9 mouse cellular contexts compared by ENCODE assay signal in the genomic region with DNA sequence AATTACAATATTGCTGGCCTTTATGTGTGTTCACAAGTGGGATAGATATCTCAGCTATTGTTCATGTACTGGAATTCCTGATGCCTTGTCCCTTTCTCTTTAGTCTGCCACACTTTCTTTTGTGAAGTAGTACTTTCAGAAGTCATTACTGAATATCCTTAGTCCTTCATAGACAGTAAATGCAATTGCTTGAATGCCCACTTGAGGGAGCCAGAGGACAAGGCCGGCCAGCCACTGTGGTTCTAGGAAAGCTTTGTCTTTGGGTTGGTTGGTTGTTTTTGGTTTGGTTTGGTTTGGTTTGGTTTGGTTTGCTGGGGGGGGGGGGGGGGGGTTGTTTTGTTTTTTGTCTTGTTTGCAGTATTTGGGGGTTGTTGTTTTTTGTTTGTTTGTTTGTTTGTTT. TPM values are rescaled to one million over a fixed set of nuclear protein-coding genes. Genes with fewer than 3 reads are reported as not detected.
A peak's percentile ranks its signal among the peaks of the same experiment; 100 is the strongest.
DNase-seq lines count a peak whose midpoint lies in the region; ATAC-seq lines count a peak whose summit lies in the region.
"Had no signal": no experiment of that assay in that cellular context is flagged by ENCODE, and none has a peak within 500 bp of the region (broad histone marks: within the 10 kb centered on the region; RNA-seq: fewer than 3 reads in every experiment).

No protein-coding gene starts in this region.

- peak; percentile 93 for DNase-seq in heart, adult 11 months
- DNase-seq in heart, postnatal 25 days (ENCODE audit: low spot score): no peak
- peak; percentile 16 for DNase-seq in brain, embryonic 18.5 days (ENCODE audit: low read depth, low spot score)
- peak; percentile 79 to 80 for DNase-seq in left cerebral cortex, postnatal 10 days (ENCODE audit: extremely low spot score in 1 of 2, low spot score in 2 of 2)
- peak; percentile 68 for DNase-seq in spleen, adult 12 weeks (ENCODE audit: low spot score)

- ATAC-seq in forebrain, embryonic 12.5 days (ENCODE audit: low FRiP score): 0 out of 2 replicates have a peak, but pooled peaks have one; percentile 55
- ATAC-seq in hindbrain, embryonic 12.5 days (ENCODE audit: low FRiP score): peak; percentile 54; the same call in 1 of the 2 replicates
- 0 out of 2 replicates have a peak, but pooled peaks have one; percentile 53 for ATAC-seq in midbrain, embryonic 13.5 days

- H3K4me1 ChIP-seq in forebrain, embryonic 12.5 days: 0 out of 2 replicates have a peak, but pooled peaks cover under 1% of the 10 kb centered on the region
- no peaks in the 10 kb centered on the region for H3K4me1 ChIP-seq in hindbrain, embryonic 12.5 days
- H3K4me1 ChIP-seq in midbrain, embryonic 13.5 days (replicated peaks): 0 out of 2 replicates have a peak, but pooled peaks cover 2% of the 10 kb centered on the region
- H3K4me1 ChIP-seq: lung, embryonic 15.5 days had no signal

- H3K36me3 ChIP-seq in forebrain, embryonic 12.5 days (replicated peaks): no peaks in the 10 kb centered on the region
- no peaks in the 10 kb centered on the region for H3K36me3 ChIP-seq in hindbrain, embryonic 12.5 days
- H3K36me3 ChIP-seq in midbrain, embryonic 13.5 days: no peaks in the 10 kb centered on the region
- H3K36me3 ChIP-seq: lung, embryonic 15.5 days had no signal

- intact Hi-C loops in heart, postnatal 25 days (cut with DNase I): loop anchor here (1.0 to 5.0 kb wide), 2 partner anchors 73 to 116 kb away; no protein-coding TSS in a partner anchor
- intact Hi-C loops in left cerebral cortex, postnatal 10 days (cut with DNase I): loop anchor here (2.0 to 5.0 kb wide), 3 partner anchors 73 to 266 kb away; partner anchors contain the start of gene Fads1

- H3K27ac ChIP-seq in forebrain, embryonic 12.5 days: no peak overlapping the region
- H3K27ac ChIP-seq in hindbrain, embryonic 12.5 days: no peak overlapping the region
- no peak overlapping the region for H3K27ac ChIP-seq in midbrain, embryonic 13.5 days
- H3K27ac ChIP-seq: lung, embryonic 15.5 days had no signal

- no peak overlapping the region for H3K4me3 ChIP-seq in forebrain, embryonic 12.5 days (replicated peaks)
- no peak overlapping the region for H3K4me3 ChIP-seq in hindbrain, embryonic 12.5 days
- H3K4me3 ChIP-seq in midbrain, embryonic 13.5 days (replicated peaks): no peak overlapping the region
- H3K4me3 ChIP-seq: lung, embryonic 15.5 days had no signal

- WGBS in forebrain, embryonic 12.5 days: 0% methylated on average over 1 of the region's 1 CpGs
- 0% methylated on average over 1 of the region's 1 CpGs for WGBS in hindbrain, embryonic 12.5 days
- WGBS in midbrain, embryonic 13.5 days: 0% methylated on average over 1 of the region's 1 CpGs

- H3K9ac ChIP-seq in forebrain, embryonic 12.5 days: no peak overlapping the region
- no peak overlapping the region for H3K9ac ChIP-seq in hindbrain, embryonic 12.5 days
- no peak overlapping the region for H3K9ac ChIP-seq in midbrain, embryonic 13.5 days (replicated peaks)
- H3K9ac ChIP-seq: lung, embryonic 15.5 days had no signal

- H3K4me2 ChIP-seq in forebrain, embryonic 12.5 days: no peak overlapping the region
- no peak overlapping the region for H3K4me2 ChIP-seq in hindbrain, embryonic 12.5 days (replicated peaks)
- no peak overlapping the region for H3K4me2 ChIP-seq in midbrain, embryonic 13.5 days (replicated peaks)
- H3K4me2 ChIP-seq: lung, embryonic 15.5 days had no signal

- H3K9me3 ChIP-seq in forebrain, embryonic 12.5 days: no peaks in the 10 kb centered on the region
- H3K9me3 ChIP-seq in hindbrain, embryonic 12.5 days (replicated peaks): no peaks in the 10 kb centered on the region
- H3K9me3 ChIP-seq in midbrain, embryonic 13.5 days: no peaks in the 10 kb centered on the region
- H3K9me3 ChIP-seq: lung, embryonic 15.5 days had no signal

- no peaks in the 10 kb centered on the region for H3K27me3 ChIP-seq in forebrain, embryonic 12.5 days
- H3K27me3 ChIP-seq in hindbrain, embryonic 12.5 days: no peaks in the 10 kb centered on the region
- H3K27me3 ChIP-seq in midbrain, embryonic 13.5 days: no peaks in the 10 kb centered on the region
- H3K27me3 ChIP-seq: lung, embryonic 15.5 days had no signal

RNA-seq across cellular contexts. Expression of gene Incenp, which starts 16.6 kb away (rescaled TPM):
- total RNA-seq in heart, postnatal 25 days (2021): 1 to 10 TPM; 6.3 to 7.4 TPM
- polyA plus RNA-seq in forebrain, embryonic 12.5 days (2016; fragmentation: Nextera tagmentation; extraction: Ambion mirVana): 147 and 149 TPM in 2 replicates
- polyA plus RNA-seq in hindbrain, embryonic 12.5 days (2016; fragmentation: Nextera tagmentation; extraction: Ambion mirVana): 83.0 and 95.1 TPM in 2 replicates
- 10 to 100 TPM; 16.8 to 18.0 TPM for total RNA-seq in left cerebral cortex, postnatal 10 days (2021)
- polyA plus RNA-seq in midbrain, embryonic 13.5 days (2015; fragmentation: Nextera tagmentation; extraction: Ambion mirVana): 46.6 and 47.1 TPM in 2 replicates
